Mouse (Mus musculus): ENCODE measurements around the gene Styxl1. TPM values are rescaled to one million over a fixed set of nuclear protein-coding genes. Genes with fewer than 3 reads are reported as not detected.

Styxl1 gene
- total RNA-seq, 2 experiments from 2014 or later, result not detected

DNA sequence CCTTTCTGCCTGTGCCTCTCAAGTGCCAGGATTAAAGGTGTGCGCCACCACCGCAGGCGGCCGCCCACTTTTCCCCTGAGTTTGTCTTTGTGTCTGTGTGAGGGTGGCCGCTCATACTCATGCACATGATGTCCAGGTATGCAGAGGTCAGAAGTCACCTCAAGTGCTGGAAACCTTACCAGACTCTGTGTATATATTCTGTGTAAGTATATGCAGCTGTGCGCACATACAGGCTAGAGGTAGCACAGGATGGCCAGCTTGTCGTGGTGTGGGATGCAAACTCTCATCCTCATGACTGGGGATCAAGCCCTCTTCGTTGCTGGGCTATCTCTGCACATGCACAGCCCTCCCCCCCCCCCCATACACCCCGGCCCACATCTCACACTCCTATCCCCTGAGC is 50.3 kb downstream of the Styxl1 start:
- ATAC-seq (replicated peaks; ENCODE audit: poor library complexity), result no peak

DNA sequence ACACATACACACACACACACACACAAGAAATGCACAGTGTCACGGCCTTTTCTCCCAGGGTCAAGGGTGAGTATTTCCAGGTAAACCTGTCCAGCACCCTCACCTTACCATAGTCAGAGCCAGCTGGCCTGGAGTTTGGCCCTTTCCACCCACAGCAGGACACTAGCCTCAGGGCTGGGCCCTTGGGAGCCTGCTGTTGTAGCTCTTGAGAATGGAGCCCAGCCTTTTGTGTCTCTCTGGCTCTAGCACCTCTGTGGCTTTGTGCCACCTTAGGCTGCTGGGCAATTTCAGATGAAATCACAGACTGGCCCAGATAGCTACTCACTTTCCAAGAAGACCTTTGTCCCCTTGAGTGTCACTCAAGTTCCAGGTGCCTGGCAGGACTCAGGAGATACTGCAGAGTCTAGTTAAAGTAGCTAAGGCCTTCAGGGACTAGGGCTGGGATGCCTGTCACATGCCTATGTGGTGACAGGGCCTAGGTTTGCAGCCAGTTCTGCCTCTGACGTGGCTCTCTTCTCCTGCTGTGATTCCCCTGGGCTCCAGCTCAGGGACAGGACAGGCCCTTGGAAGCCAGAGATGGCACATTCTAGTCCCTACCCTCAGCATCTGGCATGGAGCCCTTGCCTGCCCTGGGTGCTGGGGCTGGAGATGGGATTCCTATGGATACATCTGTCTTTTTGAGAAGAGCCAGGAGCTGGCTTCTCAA is 51.4 kb downstream of the Styxl1 start:
- ATAC-seq (replicated peaks; ENCODE audit: poor library complexity), result no peak

DNA sequence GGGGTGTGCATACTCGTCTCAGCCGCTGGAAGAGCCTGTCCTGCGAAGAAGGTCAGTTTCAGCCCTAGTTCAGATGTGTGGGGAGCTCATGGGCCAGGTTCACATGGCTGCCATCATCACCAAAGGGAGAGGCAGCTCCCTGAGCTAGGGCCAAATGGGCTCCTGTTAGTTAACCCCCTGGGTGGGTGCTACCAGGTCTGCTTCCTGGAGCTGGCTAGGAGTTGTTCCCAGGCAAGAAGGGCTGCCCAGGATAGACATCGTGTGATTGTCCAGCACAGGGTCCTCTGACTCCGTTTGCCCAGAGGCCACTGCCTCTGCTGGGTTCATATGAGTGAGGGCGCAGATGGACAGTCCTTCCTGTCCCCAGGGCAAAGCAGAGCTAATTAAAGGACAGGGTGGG is 52.2 kb downstream of the Styxl1 start:
- ATAC-seq (replicated peaks; ENCODE audit: poor library complexity), result no peak

DNA sequence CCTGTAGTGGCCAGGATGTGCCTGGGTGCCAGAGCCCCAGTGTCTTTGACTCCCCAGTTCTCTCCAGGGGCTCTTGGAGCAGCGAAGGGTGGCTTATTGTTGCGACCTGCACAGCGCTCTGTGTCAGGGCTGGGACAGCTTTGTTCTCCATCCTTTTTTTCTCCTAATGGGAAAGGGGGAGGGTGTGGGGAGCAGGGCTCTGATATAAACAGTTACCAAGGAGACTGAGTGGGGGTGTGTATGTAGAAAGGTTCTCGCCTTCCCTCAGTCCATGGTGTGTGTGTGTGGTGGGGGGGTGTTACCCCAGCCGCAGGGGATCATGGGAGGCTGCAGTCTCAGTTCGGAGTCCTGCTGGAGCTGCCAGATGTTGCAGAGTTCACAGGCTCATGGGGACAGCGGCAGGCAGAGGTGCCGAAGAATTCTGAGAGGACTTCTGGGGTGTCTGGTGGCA is 52.8 kb downstream of the Styxl1 start:
- ATAC-seq (replicated peaks; ENCODE audit: poor library complexity), result no peak

DNA sequence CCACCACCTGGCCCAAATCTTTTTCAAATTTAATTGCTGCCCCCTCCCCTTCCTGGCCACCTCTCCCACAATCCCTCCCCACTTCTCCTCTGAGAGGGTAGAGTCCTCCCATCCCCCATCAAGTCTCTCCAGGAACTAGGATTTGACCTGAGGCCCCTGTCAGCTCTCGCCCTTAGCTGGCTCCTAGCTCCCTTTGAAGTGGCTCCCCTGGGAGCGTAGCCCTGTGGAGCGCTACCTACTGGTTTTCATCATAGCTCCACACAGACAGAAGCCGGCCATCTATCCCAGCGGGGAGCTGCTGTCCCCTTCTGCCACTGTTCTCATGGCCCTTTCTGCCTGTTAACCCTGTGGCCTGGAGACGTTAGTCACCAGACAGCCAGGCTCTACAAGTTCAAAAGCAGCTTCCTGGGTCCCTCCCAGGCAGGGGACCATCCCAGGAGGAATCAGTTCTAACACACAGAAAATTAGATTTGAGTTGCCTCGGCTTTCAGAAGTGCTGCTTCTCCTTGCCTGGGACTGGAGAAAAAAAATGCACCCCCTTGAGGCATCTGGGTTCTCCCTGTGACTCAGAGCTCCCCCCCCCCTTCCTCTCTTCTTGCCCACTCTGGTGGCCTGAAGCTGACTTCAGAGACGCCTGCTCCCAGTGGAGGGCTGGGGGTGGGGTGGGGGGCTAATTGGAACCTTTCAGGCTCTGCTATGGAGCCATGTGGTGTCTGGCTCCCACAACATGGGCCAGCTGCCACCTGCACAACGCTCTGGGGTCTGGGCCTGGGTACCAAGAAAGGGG is 53.5 kb downstream of the Styxl1 start:
- no peak for ATAC-seq (replicated peaks; ENCODE audit: poor library complexity)

DNA sequence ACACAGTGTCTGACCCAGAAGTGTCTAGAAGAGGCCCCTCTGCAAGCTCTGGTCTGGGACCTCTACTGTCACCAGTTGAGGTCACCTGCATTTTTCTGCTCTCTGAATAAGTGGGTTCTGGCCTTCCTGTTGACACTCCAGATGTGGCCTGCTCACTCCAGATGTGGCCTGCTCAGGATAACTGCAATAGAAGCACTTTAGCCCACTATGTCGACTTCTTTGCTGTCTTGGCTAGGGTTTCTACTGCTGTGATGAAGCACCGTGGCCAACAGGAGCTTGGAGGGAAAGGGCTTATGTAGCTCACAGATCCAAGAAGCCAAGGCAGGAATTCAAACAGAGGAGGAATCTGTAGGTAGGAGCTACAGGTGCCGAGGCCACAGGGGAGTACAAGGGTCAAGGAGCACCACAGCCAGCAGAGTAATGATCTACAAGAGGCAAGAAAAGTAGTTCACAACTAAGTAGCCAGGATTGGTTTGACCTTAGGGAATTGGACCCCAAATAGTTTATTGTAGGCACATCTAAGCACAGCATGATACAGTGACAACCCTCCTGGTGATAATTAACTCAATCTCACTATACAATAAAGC is 54.9 kb downstream of the Styxl1 start:
- no peak for ATAC-seq (replicated peaks; ENCODE audit: poor library complexity)

DNA sequence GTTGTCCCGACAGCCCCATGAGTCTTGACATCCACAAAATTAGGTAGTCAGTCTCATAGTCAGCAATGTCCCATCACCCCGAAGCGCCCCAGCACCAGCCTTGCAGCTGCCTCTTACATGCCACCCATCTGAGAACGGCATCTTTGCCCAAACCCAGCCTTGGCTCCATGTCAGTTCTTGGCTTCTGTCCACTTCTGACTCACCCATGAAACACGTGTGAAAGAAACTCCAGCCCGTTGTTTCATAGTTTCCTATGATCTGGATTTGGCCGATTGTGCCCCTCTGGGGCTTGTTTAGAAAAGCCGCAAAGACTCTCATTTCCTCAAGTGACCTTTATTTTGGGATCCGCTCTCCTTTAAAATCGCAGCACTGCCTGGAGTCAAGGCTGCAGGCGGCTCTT is 56.1 kb downstream of the Styxl1 start:
- no peak for ATAC-seq (replicated peaks; ENCODE audit: poor library complexity)

DNA sequence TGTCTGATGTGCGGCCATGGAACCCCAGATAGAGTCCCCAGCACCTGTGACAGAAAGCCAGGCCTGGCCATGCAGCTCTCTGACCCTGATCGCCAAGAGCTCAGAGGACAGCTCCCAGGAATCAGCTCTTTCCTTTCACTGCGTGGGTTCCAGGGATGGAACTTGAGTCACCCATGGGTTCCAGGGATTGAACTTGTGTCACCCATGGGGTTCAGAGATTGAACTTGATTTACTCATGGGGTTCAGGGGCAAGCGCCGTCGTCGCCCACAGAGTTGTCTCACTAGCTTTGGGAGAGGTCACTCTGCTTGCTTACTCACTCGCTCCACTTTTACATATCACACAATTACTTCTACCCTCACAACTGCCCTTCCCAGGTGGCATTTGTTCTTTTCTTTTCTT is 57.1 kb downstream of the Styxl1 start:
- ATAC-seq (replicated peaks; ENCODE audit: poor library complexity), result no peak

DNA sequence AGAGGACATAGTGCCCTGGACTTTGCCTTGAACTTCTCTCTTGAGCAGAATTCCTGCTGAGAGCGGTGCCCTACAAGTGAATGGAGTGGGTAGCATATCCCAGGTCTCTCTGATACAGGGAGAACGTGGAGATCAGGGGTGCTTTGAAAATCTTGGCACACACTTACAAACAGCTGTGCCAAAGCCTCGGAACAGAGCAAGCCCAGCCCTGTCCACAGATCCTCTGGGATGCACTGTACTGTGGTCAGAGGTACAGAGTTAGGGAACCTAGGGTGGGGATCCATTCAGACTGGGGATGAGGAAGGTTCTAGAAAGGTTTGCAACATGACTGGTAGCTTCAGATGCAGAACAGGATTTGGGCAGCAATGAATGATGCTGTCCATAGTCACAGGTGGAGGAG is 58.1 kb downstream of the Styxl1 start:
- ATAC-seq (replicated peaks; ENCODE audit: poor library complexity), result no peak

DNA sequence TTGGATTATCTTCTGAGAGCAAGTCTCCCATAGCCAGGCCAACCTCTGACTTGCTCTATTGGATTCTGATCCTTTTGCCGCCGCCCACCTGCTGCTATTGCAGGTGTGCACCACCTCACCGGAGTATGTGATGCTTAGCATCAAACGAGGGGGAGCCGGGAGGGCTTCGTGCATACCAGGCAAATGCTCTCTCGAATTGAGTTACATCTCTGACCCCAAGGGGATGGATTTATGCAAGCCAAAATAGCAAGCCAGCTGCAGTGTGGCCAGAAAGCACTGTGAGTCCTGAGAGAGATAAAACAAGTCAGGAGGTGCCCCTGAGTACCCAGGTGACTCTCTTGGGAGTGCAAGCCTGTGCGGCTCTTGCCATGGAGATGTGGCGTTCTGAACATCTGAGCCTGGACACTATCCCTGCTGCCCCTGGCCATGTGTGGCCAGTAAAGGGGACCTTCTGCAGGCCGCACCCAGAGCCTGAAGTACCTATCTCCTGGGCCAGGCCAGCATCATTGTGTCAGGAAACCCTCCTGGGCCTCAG is 58.5 kb downstream of the Styxl1 start:
- ATAC-seq (replicated peaks; ENCODE audit: poor library complexity), result no peak

DNA sequence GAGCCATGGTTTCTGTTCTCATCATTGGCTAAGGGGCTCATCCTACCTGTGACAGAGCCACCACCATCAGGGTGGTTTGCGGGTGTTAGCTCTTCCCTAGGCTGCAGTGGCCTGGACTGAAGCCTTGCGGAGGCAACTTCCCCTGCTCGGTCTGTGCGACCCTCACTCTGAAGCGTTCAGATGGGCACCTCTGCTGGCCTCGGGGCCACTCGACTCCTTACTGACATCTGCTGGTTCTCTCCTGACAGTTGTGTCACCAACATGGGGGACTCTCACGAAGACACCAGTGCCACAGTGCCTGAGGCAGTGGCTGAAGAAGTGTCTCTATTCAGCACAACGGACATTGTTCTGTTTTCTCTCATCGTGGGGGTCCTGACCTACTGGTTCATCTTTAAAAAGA is 62.6 kb downstream of the Styxl1 start:
- no peak for ATAC-seq (replicated peaks; ENCODE audit: poor library complexity)

DNA sequence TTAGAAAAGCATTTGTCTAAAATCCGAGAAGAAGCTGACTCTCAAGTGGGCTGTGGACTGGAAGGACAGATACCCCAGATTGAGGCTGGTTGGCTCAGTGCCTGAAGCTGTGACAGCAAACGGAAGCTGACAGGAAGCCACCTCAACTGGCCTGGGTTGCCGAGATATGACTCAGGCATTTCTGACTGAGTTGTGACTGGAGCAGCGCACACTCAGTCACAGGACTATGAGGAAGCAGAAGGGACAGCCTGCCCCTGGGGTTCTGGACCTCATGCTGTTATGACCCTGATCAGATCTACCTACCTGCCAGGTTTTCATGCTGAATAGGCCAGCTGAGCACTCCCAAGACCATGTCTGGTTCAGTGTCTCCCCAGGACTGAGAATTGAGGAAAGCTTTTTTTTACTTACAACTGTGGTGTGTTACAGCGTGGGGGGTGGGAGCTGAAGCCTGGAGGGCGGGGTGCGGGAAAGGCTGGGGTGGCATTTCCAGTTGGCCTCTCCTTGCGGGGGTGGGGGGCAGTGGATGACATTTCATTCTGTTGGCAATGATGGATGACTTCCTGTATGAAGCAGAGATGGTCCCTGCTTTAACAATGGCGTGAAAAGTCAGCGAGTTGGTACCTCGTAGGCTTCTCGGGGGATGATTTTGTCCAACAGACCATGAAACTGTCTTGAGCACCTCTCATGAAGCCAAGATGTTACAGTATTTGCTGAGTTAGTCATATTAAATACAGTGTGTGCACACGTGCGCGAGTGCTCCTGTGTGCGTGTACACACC is 64.6 kb downstream of the Styxl1 start:
- ATAC-seq (replicated peaks; ENCODE audit: poor library complexity), result peak; percentile 92

DNA sequence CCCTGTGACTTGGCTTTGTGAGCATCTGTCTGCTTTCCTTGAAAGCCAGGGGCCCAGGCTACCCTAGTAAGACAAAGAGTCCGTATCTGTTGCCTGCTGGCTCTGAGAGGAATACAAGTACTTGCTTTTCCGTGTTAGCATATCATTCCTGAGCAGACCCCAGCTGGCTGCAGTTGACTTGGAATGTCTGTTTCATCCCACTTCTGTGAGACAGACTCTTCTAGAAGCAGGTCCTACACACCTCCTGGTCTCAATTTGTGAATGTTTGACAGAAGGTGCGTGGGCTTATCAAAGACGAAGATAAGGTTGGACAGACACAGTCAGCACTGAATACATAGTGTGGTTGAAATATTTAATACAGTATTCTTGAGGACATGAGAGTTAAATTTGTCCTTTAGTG is 65.4 kb downstream of the Styxl1 start:
- ATAC-seq (replicated peaks; ENCODE audit: poor library complexity), result no peak

DNA sequence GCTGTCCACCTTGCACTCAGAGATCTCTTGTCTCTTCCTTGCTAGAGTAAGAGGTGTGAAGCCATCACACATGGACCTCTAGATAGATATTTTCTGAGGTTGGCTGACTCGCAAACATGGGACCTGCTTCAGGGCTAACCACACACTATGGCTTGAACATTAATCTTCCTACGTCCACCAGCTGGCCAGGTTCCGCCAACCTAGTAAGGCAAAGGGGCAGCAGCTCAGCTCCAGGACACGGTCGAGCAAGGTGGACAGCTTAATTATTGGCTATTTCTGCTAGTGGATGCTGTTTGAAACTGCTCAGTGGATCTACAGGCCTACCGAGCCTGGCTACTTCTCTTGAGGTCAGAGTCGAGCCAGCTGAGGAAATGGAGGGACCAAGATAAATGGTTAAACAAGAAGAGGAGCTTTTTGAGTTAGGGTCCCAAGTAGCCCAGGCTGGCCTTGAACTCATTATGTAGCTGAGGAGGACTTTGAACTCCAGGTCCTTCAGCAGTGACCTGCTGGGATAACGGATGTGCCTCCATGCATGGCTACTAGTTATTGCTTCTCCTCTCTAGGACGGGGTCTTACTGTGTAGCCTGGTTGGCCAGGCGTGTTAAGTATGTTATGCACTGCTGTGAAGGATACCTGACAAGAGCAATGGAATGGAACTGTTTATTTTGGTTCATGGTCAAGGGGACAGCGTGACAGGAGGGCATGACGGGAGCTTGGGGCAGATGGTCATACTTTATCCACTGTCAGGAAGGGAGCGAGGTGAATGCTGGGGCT is 66.4 kb downstream of the Styxl1 start:
- no peak for ATAC-seq (replicated peaks; ENCODE audit: poor library complexity)

DNA sequence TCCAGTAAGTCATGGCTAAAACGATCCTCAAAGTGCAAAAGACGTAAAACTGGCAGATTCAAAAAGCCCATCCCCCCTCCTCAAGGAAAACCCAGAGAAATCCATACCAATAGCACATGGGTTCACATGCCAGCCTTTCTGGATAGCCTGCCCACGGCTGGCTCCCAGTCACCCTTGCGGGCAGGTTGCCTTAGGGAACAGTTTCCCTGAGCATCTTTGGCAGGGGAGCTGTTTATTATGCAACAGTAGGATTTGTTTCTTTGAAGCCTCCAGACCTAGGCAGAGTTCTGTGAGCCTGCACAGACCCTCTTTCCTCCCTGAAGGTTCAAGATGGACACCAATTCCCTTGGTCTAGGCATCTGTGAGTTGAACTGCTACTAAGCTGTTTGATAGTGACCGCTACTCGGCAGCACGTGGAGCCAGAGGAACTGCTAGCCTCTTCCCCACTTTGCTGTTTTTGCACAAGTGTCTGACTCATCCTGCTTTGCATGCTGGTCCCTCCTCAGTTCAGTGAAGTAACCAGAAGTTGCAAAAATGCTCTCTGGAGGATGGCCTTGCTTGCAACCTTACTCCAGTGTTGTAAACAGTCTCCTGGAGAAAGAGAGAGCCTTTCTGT is 67.5 kb downstream of the Styxl1 start:
- peak; percentile 55 for ATAC-seq (replicated peaks; ENCODE audit: poor library complexity)

DNA sequence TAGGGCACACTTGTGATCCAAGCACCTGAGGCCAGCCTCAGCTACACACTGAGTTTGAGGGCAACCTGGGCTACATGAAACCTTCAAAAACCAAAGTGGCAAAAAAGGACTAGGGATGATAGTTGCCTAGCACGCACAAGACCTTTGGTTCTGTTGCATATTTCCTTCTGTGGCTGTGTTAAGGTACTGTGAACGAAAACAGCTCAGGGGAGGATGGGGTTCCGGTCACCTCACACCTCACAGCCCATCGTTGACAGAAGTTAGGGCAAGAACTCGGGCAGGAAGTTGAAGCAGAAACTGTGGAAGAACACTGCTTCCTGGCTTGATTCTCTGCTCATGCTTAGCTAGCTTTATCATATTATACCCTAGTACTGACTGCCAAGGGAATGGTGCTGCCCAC is 68.5 kb downstream of the Styxl1 start:
- no peak for ATAC-seq (replicated peaks; ENCODE audit: poor library complexity)

DNA sequence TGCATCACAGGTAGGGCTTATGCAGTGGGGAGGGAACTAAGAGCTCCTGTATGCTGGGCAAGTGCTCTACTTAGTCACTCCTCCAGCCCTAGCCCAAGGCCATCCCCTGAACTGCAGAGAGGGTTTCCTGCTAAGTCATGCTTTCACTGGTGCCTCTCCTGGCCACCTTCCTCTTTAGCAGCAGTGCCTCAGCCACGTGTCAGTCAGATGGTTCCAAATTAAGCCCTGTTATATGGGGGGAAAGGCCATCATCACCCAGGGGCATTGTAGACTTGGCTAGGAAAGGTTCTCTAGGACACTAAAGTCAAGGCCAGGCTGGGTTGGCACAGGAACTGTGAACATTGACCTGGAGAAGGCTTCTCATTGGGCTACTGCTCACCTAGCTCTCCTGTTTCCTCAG is 70.3 kb downstream of the Styxl1 start:
- ATAC-seq (replicated peaks; ENCODE audit: poor library complexity), result peak; percentile 69

DNA sequence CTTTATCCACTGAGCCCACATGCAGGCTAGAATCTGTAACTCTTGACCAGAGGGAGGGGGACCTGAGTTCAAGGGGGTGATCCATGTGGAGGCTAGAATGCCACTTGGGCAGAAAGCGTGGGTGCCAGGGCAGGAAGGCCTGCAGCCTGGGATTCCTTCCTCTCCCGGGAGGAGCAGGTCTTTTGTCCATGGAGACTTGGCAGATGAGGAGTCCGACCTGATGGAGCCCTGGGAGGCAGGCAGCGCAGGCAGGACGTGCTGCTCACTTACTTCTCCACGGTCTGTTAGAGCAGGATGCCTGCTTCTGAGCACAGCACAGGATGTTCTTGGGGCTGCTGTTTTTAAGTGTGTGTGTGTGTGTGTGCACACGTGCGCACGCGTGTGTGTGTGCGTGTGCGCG is 71.1 kb downstream of the Styxl1 start:
- ATAC-seq (replicated peaks; ENCODE audit: poor library complexity), result no peak

DNA sequence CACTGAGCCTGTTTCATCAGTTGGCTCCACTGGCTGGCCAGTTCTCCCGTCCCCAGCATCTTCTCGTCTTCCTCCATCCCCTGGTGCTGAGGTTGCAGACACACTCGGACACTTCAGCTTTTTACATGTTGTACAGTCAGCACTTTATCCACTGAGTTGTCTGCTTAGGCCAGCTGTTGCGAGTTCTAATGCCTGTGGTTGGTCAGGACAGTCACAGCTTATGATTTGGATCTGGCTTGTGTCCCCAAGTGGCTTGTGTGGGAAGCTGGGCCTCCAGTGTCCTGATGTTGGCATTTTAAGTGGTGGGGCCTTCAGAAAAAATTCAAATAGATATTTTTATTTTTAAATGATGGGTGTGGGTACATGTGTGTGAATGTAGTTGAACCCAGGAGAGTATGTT is 72.8 kb downstream of the Styxl1 start:
- no peak for ATAC-seq (replicated peaks; ENCODE audit: poor library complexity)

DNA sequence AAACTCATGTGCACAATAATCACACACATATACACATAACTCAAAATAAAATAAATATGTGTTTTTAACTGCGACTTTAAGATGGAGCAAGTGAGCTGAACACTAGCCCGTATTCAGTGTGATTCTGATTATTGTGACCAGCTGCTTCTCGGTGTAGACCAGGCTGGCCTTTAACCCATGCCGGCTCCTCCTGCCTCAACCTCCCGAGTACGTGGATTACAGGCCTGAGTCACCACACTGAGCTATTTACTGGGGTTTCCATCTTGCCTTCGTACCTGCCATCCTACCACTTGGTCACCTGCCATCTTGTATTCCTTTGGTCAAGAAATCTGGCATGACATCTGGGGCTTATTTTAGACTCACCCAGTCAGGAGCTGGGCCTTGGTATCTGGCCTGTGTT is 74.8 kb downstream of the Styxl1 start:
- ATAC-seq (replicated peaks; ENCODE audit: poor library complexity), result no peak

Measured in megakaryocyte progenitor cell, adult 5-6 weeks (primary cell).